Mouse (Mus musculus) activated CD4-positive, CD25-positive, alpha-beta regulatory T cell, adult 4 months (primary cell): ENCODE measurements around the gene Kansl1. TPM values are rescaled to one million over a fixed set of nuclear protein-coding genes. Genes with fewer than 3 reads are reported as not detected.
A peak's percentile ranks its signal among the peaks of the same experiment; 100 is the strongest.

Source experiments
- ATAC-seq: one replicate; pipeline ENCODE4 v1.8.0; 2017
- polyA plus RNA-seq, 2 experiments: library from polyadenylated mRNA; unstranded; fragments of 100-300 nt; shearing (Covaris generic); gene quantifications; one replicate each; pipeline ENCODE4 v1.2.1; 2017

The Kansl1 gene
- 10 to 100 TPM; 35.2 to 43.0 TPM for polyA plus RNA-seq

DNA sequence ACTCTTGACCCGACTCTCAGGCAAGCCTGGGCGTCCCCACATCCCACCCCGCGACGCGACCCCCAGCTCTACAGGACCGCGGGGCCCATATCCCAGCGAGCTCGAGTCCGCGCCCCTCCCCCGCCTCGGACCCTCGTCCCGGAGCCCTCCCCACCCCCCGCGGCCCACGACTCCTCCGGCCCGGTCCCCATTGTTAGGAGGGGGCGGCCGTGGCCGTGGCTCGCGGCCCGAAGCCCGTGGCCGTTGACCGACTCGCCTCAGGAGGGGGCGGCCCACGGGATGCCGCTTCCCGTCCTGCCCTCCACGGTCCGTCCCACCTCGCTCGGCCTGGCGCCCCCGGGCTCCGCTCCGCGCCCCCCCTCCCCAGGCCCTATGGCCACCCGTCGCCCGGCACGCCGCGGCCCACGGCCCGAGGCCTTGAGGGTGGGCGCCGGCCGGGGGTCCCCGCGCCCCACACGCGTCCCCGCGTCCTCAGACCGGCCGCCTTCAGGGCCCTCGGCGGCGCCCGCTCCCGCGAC is at the start of gene Kansl1:
Kansl1 (minus strand) TSS at position 111 of the 518 bp plus-strand sequence.
- no peak for ATAC-seq

DNA sequence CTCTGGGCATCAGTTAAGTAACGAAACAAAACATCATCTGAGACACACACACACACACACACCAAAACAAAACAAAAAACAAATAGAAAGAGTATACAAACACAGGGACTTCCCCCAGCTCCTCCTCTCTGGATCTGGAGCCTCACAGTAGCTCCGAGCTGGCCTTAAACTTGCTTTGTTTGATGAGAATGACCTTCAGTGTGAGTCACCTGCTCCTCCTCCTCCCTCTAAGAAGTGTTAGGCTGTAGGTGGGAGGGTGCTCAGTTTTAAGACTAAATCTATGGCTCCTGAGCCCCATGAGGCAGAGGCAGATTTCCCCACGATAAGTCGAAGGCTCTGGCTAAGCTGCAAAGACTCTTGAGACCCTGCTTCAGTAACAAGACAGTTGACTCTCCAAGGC is 43.8 kb upstream of the Kansl1 start:
- ATAC-seq, result no peak

DNA sequence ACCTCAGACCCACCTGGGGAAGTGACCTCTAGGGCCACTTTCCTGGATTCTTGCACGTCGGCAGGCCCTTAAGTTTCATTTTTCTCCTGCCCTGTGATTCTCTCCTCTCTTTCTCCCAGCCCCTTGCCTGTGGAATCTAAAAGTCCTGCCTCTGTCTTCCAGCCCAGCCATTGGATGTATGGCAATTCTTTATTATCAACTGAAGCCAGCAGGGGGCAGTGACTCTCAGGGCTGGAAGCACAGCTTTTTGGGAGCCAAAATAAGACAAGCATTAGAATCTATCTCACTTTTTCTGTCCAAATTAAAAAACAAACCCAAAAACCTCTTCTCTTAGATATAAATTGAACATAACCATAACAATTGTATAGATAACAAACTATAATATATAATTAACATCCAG is 41.9 kb upstream of the Kansl1 start:
- ATAC-seq, result no peak

DNA sequence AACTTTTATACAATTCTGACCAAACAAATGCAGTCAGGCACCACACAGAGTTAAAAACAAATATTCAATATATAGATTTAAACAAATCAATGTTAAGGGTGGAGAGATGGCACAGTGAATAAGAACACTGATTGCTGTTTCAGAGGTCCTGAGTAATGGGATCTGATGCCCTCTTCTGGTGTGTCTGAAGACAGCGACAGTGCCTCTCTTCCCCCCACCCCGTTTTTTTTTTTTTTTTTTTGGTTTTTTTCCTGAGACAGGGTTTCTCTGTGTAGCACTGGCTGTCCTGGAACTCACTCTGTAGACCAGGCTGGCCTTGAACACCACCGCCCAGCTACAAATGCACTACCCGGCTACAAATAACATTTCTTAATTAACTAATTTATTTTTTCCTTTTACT is 39.8 kb upstream of the Kansl1 start:
- ATAC-seq, result no peak

DNA sequence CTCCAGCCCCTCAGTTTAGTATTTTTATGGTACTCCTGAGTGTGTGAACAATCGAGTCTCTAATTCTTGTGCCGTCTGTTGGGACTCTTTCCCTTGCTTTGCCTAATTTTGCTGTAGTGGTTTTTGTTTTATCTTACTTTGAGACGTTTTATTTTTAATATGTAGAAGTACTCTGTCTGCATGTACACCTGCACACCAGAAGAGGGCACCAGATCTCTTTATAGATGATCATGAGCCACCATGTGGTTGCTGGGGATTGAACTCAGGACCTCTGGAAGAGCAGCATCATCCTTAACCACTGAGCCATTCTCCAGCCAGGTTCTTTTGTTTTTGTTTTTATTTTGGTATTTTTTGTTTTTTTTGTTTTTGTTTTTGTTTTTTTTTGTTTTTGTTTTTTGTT is 19.6 kb upstream of the Kansl1 start:
- ATAC-seq, result no peak

DNA sequence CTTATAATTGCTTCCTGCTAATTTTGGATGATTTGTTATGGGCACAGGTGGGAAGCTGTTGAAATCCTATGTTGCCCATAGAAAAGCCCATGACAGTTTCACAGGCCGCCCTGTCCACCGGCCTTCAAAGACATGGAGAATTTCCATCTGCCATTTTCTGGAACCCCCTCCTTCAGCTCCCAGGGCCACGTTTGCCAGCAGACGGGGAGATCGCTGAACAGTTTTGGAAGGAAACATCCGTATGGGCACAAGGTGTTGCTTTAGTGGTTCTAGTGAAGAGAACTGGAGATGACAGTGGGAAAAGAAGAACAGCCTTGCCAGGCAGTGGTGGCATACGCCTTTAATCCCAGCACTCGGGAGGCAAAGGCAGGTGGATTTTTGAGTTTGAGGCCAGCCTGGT is 13.3 kb upstream of the Kansl1 start:
- ATAC-seq, result no peak

DNA sequence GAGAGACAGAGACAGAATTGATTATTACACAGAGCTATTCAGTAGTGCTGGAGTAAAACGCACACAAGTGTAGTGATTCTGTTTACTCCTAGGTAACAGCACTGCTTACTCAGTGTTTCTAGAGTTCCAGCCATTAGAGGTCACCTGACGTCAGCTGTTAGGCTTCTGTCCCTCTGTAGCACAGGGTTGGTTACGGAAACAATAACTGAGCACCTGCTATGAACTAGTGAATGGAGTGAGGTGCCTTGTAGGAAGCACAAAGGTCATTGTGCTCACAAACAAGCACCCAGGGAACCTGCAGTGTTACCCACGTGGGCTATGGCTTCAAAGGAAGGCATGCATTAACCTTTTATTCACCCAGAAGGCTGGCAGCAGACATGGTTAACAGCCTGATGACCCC is 10.8 kb upstream of the Kansl1 start:
- no peak for ATAC-seq

DNA sequence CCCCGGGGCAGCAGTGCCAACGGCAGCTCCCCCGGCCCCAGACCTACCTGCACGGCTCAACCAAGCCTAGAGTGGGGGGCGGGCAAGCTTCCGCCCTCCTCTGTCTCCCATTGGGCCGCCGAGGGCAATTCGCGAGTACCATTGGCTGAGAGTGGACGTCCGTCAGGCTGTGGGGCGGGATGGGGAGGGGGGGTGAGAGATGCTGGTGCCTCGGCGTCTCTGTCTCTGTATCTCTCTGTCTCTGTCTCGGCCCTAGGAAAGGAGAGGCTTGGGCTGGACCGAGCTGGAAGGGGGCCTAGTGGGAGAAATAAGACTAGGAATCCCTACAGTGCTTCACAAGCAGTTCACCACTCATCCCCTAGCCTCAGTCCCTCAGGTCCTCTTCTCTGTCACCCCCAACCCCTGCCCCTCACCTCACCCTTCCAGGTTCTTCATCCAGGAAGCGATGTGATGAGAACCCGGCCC is 742 bp upstream of the Kansl1 start:
- peak; percentile 100 for ATAC-seq

DNA sequence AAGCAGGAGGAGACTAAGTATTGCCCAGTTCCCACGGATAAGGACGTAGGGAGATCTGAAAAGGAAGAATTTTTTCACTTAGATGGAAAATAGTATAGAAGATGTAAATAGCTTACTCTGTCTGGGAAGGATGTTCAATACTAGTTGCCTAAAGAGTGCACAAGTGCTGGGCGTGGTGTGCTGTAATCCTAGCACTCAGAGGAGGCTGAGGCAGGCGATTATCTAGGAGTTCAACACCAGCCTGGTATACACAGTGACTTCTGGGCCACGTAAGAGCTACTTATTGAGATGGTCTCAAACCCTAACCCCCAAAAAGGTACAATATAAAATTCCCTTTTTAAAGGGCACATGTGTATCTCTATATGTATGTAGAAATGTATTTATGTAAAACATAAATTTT is 963 bp downstream of the Kansl1 start:
- ATAC-seq, result no peak

DNA sequence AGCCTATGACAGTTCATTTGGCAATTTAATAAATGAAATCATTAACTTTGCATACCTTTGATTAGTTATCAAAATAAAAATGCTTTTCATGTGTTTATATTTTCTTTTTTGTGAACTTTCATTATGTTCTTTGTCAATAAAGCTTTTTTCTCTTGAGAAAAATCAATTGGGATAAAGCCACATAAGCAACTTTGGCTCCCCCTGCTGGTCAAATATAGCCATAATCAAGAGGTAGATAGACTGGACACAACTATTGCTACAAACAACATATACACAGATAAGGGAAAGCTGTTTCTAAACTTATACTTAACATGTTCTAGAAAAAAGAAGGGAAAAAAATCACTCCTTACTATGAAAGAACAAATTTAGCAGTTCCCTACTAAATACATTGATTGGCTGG is 7.1 kb downstream of the Kansl1 start:
- no peak for ATAC-seq

DNA sequence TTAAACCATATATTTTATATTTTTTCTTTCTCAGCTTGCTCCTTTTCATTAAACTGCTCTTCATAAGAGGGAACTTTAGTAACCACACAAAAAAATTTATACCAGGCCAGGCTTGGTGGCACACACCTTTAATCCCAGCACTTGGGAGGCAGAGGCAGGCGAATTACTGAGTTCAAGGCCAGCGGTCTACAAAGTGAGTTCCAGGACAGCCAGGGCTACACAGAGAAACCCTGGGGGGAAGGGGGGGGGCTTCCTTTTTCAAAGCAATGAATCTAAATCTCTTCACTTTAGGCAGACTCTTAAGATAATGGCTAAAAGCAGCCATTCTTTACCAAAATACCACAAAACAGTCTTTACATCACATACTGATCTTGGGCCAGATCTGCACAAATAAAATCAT is 9.0 kb downstream of the Kansl1 start:
- no peak for ATAC-seq

DNA sequence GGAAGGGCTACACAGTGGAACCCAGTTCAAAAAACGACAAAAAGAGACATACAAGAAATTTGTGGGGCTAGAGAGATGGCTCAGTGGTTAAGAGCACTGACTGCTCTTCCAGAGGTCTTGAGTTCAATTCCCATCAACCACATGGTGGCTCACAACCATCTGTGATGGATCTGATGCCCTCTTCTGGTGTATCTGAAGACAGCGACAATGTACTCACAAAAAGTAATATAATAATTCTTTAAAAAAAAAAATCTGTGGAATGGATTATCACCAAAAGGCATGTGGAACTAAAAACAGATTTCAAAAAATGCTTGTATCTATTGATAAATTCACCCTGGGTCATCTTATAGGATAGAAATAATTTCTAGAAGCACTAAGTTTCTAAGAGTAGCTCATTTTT is 10.2 kb downstream of the Kansl1 start:
- ATAC-seq, result no peak

DNA sequence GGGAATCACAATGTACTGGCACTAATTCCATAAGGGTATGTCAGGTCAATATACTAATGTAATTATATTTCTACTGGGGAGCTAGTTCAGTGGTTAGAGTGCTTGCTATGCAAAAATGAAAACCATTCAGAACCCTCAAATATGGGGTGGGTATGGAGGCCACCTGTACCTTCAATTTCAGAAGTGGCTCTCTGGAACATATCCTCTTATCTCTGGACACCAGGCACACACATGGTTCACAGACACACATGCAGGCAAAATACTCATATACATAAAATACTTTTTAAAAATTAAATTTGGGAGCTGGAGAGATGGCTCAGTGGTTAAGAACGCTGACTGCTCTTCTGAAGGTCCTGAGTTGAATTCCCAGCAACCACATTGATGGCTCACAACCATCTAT is 16.0 kb downstream of the Kansl1 start:
- ATAC-seq, result no peak

DNA sequence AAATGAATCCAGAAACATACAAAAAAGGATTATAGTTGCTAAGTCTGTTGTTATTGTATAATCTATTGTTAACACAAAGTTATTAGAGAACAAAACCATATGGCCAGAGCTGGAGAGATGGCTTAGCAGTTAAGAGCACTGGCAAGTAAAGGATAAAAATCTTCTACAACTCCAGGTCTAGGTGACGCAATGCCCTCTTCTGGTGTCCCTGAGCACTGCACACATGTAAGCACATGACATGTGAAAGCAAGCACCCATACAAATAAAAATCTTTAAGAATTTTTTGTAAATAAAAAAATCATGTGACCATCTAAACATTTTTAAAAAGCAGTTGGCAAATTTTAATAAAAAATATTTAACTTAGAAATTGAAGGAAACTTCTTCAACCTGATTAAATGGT is 17.4 kb downstream of the Kansl1 start:
- no peak for ATAC-seq

DNA sequence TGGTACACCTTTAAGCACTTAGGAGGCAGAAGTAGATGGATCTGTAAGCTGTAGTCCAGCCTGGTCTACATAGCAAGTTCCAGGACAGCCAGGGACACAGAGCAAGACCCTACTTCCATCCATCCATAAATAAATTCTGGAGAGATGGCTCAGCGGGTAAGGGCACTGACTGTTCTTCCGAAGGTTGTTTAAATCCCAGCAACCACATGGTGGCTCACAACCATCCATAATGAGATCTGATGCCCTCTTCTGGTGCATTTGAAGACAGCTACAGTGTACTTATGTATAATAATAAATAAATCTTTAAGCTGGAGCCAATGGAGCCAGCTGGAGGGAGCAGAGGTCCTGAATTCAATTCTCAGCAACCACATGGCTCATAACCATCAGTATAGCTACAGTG is 20.2 kb downstream of the Kansl1 start:
- peak; percentile 52 for ATAC-seq

DNA sequence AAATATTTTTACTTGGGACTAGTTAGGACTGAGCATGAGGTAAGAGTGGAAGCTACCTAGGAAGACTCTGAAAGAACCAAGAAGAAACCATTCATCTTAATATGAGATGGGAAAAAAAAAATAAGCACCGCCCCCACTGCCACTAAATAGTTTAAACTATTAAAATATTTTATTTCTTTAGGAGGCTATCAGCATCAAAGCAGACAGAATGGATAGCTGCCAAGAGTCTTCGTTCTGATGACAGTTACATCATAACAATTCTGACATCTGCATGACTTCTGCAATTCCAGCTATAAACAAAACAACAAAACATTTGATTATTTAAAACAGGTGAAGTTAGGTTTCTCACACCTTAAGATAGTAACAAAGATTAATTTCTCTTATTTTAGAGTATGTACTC is 23.1 kb downstream of the Kansl1 start:
- no peak for ATAC-seq

DNA sequence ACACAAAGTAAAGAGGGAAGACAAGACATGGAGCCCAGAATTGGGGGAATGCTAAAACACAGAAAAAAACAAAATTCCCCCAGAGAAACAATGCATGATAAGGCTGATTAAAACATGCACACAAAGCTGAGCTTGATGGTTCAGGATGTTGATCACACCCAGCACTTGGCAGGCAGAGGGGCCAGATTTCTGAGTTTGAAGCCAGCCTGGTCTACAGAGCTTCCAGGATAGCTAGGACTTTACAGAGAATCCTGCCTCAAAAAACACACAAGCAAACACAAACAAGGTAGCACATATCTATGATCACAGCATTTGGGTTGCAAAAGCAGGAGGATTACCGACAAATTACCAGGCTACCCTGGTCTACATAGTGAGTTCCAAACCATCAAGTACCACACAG is 23.6 kb downstream of the Kansl1 start:
- ATAC-seq, result no peak

DNA sequence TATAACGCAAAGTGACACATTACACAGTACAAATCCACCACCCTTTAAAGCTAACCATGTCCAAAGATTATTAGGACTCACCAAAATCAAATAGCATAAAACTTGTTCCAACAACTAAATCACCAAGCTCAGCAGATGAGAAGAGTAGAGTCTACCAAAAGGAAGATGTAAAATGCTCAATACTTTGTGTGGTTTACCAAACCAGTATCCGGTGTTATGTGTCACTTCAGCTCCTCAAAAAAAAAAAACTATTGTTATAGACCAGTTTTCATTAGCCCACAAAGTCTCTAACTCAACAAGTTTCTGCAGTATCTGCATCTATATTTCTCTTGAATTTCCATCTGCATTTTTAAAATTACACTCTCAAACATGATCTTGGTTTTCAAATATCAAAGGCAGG is 25.3 kb downstream of the Kansl1 start:
- ATAC-seq, result peak; percentile 48

DNA sequence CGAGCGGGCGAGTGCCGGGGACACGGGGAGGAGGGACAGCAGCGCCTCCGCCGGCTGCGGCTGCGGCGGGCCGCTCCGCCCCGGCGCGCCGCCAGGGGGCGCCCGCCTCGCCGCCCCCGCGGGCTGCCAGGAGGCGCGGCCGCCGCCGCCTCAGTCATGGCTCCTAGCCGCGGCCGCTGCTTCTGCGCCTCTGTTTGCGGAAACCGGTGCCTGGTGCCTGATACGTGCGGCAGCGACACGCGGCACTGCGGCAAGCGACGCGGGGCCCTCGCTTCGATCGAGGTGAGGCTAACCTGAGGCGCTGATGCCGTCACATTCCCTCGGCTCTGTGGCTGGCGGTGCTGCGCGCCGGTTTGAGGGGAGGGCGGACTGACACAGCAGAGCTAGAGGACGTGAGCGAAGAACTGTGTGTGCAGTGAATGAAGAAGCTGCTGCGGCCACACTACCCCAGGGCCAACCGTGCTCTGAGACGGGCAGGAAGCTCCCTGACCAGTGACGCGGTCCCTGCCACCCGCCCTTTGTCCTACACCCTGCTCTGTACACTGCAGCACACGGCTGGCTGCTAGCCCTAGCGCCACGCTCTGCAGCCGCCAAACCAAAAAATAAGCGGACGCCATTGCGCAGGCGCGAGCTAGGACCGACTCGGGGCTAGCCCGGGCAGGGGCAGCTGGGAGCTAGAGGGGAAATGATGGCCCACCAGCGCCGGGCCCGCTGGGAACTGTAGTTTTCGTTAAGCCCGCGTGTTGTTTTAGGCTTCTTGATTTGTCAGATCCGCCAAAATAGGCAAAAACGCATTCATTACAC is 26.1 kb downstream of the Kansl1 start:
- peak; percentile 73 for ATAC-seq

DNA sequence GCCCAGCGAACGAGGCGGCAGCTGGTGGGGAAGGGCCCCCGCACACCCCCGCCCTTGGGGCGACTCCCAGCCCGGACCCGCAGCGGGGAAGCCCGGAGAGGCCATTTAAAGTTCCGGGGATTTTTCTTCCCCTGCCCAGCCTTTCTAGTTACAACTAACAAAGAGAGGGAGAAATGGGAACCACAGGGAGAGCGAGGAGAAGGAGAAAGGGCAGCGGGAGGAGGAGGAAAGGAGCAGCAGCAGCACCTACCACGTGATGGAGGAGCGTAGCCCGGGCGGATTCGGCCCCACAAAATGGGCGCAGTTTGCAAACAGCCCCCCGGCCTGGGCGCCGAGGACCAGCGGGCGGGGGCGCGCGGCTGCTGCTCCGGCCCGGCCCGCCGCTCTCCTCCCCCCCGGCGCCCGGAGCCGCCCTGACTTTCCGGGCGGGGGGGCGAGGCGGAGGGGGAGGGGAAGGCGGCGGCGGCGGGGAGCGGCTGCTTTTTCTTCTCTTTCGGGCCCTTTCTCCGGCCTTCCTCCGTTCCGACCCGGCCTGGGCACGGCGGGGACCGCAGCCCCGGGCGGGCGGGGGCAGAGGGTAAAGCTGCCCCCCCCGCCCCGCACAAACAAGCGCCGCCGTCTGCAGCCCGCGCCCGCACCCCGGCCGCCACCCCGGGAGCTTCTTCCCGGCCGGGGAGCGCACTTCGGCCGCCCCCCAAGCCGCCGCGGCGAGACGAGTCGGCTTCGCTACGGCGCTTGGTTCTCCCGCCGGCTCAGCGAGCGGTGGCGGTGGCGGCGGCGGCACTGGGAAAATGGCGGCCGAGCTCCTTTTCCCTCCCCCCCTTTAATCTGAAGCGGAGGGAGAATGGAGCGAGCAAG is 27.0 kb downstream of the Kansl1 start:
- no peak for ATAC-seq

DNA sequence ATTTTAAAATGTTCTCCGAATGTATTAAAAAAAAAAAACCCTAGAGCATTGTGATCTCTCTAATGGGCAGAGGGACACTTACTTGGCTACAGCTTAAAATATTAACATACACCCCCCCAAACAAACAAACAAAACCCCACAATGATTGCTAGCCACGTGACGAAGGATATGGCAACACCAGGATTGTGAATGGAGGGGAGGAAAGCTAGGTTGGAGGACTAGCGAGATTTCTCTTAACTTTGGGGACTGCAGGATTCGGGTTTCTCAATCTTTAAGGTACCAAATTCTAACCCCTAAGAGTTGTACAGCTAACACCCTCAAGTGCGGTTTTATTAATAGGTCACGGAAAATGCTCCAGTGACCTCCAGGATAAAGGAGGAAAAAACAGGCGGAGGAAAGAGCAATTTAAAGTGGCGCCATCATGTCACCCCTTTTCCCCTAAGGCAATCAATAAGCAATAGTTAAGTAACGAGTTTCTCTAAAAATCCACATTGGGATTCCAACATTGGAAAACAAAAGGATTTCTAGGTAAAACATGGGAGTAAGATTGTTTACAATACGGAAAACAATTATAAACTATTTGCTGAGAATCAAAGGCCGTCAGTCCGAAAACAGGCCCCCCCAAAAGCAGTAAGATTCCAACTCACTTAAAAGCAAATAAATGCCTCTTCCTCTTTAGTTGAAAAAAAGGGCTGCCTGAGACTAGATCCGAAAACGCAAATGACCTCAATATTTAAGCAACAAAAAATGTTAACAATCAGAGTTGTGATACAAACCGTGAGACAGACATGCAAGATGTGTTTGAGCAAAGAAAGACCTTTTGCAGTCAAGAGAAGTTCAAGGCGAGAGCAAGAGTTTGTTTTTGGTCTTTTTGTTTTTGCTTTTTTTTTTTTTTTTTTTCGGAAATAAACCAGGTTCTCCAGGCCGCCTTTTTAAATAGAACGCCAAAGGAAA is 27.9 kb downstream of the Kansl1 start:
- no peak for ATAC-seq

DNA sequence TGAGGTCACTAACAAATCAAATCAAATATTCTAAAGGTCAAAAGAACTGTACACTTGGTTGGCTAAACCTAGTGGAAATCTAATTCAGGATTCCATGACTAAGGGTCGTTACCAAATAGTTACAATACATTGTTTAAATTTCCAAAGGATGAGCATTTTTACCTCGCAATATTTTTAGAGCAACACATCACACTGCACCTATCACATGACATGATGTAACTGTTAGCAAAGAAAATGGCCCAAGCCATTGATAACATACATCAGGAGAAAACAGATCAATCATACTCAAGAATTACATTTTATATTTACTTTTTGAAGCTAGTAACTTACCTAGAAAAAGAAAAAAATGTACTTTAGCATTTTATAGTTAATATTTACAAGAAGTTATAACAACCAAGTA is 29.0 kb downstream of the Kansl1 start:
- no peak for ATAC-seq

DNA sequence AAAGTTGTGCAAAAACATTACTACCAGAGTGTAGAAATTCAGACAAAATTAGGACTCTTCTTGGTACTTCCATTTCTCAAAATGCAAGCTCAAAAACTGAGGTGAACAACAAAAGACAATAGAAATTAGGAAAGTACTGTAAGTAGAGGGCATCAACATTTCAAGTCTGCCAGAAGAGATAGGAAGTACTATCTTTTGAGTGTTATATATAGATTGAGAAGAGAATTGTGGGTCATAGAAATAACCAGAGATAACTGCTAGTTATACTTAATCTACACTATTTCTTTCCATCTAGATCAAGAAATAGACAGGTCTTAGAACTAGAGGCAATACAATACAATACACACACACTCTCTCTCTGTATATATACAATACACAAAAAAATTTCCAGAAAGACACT is 30.2 kb downstream of the Kansl1 start:
- no peak for ATAC-seq
